Mouse (Mus musculus): ENCODE results near the gene Sacm1l. TPM values are rescaled to one million over a fixed set of nuclear protein-coding genes. Genes with fewer than 3 reads are reported as not detected.

Sacm1l gene
- polyA plus RNA-seq, 1 experiment from 2014 or later: 68.7 TPM

DNA sequence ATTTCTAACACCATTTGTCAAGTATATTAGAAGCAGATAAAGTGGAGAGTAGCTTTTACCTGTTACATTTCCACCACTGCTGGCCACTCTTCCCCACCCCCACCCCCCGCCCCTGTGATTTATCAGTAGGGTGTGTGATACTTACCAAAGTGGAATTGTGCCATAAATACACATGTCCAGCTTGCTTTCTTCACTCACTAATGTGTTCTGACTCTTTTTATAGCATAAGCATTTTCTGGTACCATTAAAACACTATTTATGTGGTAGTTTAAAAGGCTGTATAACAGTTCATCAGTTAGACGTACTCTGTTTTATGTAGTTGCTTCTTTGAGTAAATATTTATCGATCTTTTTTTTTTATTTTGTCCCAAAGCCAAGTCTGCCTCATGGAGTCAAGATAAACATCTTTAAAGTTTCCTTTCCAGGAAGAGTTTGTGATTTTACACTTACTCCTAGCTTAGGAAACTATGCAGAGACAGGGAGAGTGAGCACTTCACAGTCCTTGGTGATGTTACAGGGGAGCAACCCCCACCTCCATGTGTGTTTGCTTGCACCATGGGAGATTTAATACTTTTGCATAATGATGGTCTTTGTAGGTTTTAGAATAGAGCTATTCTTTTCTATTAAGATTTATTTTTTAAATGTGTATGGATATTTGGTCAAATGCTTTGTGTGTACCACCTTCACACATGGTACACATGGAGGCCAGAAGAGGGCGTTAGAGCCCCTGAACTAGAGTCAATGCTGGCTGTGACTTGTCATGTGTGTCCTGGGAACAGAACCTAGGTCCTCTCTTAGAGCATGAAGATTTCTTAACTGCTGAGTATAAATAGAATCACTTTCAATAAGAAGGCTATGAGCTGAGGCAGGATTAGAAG lies 23.1 kb upstream of the Sacm1l start:
- 53% methylated on average over 4 of the region's 4 CpGs for WGBS
- H3K4me3 ChIP-seq (ENCODE audit: low read length): no peak overlapping the region
- H3K9ac ChIP-seq (replicated peaks; ENCODE audit: low read length): no peak overlapping the region
- H3K27ac ChIP-seq (ENCODE audit: low read length): 0 out of 2 replicates have a peak overlapping the region, but pooled peaks have one; percentile 38
- ATAC-seq (ENCODE audit: low FRiP score, low TSS enrichment): peak; percentile 66
- no peak overlapping the region for H3K4me2 ChIP-seq (replicated peaks; ENCODE audit: low read depth, low read length)
- H3K27me3 ChIP-seq (ENCODE audit: insufficient read depth, low read length): no peaks in the 10 kb centered on the region
- H3K4me1 ChIP-seq (ENCODE audit: insufficient read depth, low read length): peaks cover 25% of the 10 kb centered on the region
- no peaks in the 10 kb centered on the region for H3K9me3 ChIP-seq (ENCODE audit: low read length)
- peaks cover 20% of the 10 kb centered on the region for H3K36me3 ChIP-seq (ENCODE audit: insufficient read depth, low read length)

GRCm38 (mm10) chr9:123507380-123507779 lies 22.2 kb upstream of the Sacm1l start:
- H3K27me3 ChIP-seq (ENCODE audit: insufficient read depth, low read length): no peaks in the 10 kb centered on the region
- peaks cover 23% of the 10 kb centered on the region for H3K36me3 ChIP-seq (ENCODE audit: insufficient read depth, low read length)
- no peak overlapping the region for H3K4me3 ChIP-seq (ENCODE audit: low read length)
- H3K9ac ChIP-seq (replicated peaks; ENCODE audit: low read length): no peak overlapping the region
- no peaks in the 10 kb centered on the region for H3K9me3 ChIP-seq (ENCODE audit: low read length)
- H3K4me2 ChIP-seq (replicated peaks; ENCODE audit: low read depth, low read length): no peak overlapping the region
- ATAC-seq (ENCODE audit: low FRiP score, low TSS enrichment): no peak
- 79% methylated on average over 2 of the region's 2 CpGs for WGBS
- peaks cover 25% of the 10 kb centered on the region for H3K4me1 ChIP-seq (ENCODE audit: insufficient read depth, low read length)
- no peak overlapping the region for H3K27ac ChIP-seq (ENCODE audit: low read length)

GRCm38 (mm10) chr9:123508986-123509385 lies 20.6 kb upstream of the Sacm1l start:
- no peak for ATAC-seq (ENCODE audit: low FRiP score, low TSS enrichment)
- no peak overlapping the region for H3K4me2 ChIP-seq (replicated peaks; ENCODE audit: low read depth, low read length)
- no peak overlapping the region for H3K4me3 ChIP-seq (ENCODE audit: low read length)
- peaks cover 22% of the 10 kb centered on the region for H3K36me3 ChIP-seq (ENCODE audit: insufficient read depth, low read length)
- 85% methylated on average over 2 of the region's 2 CpGs for WGBS
- H3K9me3 ChIP-seq (ENCODE audit: low read length): no peaks in the 10 kb centered on the region
- H3K4me1 ChIP-seq (ENCODE audit: insufficient read depth, low read length): peaks cover 25% of the 10 kb centered on the region
- no peak overlapping the region for H3K9ac ChIP-seq (replicated peaks; ENCODE audit: low read length)
- H3K27me3 ChIP-seq (ENCODE audit: insufficient read depth, low read length): no peaks in the 10 kb centered on the region
- no peak overlapping the region for H3K27ac ChIP-seq (ENCODE audit: low read length)

GRCm38 (mm10) chr9:123509638-123510604 lies 19.6 kb upstream of the Sacm1l start:
- peak; percentile 50; the same call in 1 of the 2 replicates for ATAC-seq (ENCODE audit: low FRiP score, low TSS enrichment)
- Histone ChIP-seq H3K36me3 (ENCODE audit: insufficient read depth, low read length) (peaks cover 22% of the 10 kb centered on the region), H3K4me2 (replicated peaks; ENCODE audit: low read depth, low read length) (no peak overlapping the region), H3K9ac (replicated peaks; ENCODE audit: low read length) (peak overlapping the region; percentile 3; the same call in 1 of the 2 replicates), H3K4me3 (ENCODE audit: low read length) (no peak overlapping the region), H3K27ac (ENCODE audit: low read length) (peak overlapping the region; percentile 76), H3K4me1 (ENCODE audit: insufficient read depth, low read length) (peaks cover 25% of the 10 kb centered on the region), H3K9me3 (ENCODE audit: low read length) (no peaks in the 10 kb centered on the region), H3K27me3 (ENCODE audit: insufficient read depth, low read length) (no peaks in the 10 kb centered on the region)
- 59% methylated on average over 8 of the region's 8 CpGs for WGBS

DNA sequence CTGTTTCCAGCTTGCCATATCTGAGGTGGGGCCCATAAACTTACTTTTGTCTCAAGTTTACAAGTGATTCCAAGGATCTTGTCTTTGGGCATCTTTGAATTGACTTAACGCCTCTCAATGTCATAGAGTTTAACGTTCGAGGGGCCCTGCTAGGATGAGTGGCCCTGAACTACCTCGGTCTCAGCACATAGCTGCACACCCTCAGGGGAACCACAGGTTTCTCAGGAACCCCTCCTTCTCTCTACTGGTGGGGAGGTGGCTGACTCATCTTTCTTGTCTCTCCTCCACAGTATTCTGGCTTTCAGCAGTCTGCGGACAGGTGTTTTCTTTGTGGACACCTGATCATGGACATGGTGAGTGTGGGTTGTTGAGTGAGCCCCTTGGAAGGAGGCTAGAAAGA lies 18.6 kb upstream of the Sacm1l start:
- Histone ChIP-seq H3K27me3 (ENCODE audit: insufficient read depth, low read length) (no peaks in the 10 kb centered on the region), H3K9me3 (ENCODE audit: low read length) (no peaks in the 10 kb centered on the region), H3K27ac (ENCODE audit: low read length) (peak overlapping the region; percentile 76), H3K36me3 (ENCODE audit: insufficient read depth, low read length) (peaks cover 22% of the 10 kb centered on the region), H3K4me3 (ENCODE audit: low read length) (no peak overlapping the region), H3K9ac (replicated peaks; ENCODE audit: low read length) (no peak overlapping the region), H3K4me2 (replicated peaks; ENCODE audit: low read depth, low read length) (no peak overlapping the region), H3K4me1 (ENCODE audit: insufficient read depth, low read length) (peaks cover 21% of the 10 kb centered on the region)
- WGBS: 84% methylated on average over 5 of the region's 5 CpGs
- ATAC-seq (ENCODE audit: low FRiP score, low TSS enrichment): no peak

DNA sequence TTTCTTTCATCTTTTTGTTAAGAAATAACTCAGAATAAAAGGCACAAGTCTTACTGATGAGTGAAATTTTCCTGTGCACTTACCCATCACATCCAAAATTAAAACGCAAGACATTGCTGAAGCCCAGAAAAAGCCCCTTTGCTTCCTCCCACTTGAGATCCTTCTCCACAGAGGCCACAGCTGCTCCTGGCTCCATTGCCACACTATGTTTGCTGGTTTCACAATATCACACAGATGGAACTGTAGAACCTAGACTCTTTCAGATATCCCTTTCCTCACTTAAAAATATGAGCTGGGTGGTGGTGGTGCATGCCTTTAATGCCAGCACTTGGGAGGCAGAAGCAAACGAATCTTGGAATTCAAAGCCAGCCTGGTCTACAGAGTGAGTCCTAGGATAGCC lies 17.1 kb upstream of the Sacm1l start:
- Histone ChIP-seq H3K9me3 (ENCODE audit: low read length) (no peaks in the 10 kb centered on the region), H3K4me3 (ENCODE audit: low read length) (no peak overlapping the region), H3K4me2 (replicated peaks; ENCODE audit: low read depth, low read length) (no peak overlapping the region), H3K9ac (replicated peaks; ENCODE audit: low read length) (no peak overlapping the region), H3K27me3 (ENCODE audit: insufficient read depth, low read length) (no peaks in the 10 kb centered on the region), H3K4me1 (ENCODE audit: insufficient read depth, low read length) (peaks cover 12% of the 10 kb centered on the region; the same call in 1 of the 2 replicates), H3K27ac (ENCODE audit: low read length) (no peak overlapping the region), H3K36me3 (ENCODE audit: insufficient read depth, low read length) (peaks cover 34% of the 10 kb centered on the region)
- no peak for ATAC-seq (ENCODE audit: low FRiP score, low TSS enrichment)
- 84% methylated on average over 2 of the region's 2 CpGs for WGBS

GRCm38 (mm10) chr9:123515087-123515486 lies 14.5 kb upstream of the Sacm1l start:
- Histone ChIP-seq H3K27ac (ENCODE audit: low read length) (no peak overlapping the region), H3K9ac (replicated peaks; ENCODE audit: low read length) (no peak overlapping the region), H3K9me3 (ENCODE audit: low read length) (no peaks in the 10 kb centered on the region), H3K27me3 (ENCODE audit: insufficient read depth, low read length) (no peaks in the 10 kb centered on the region), H3K4me2 (replicated peaks; ENCODE audit: low read depth, low read length) (no peak overlapping the region), H3K4me1 (ENCODE audit: insufficient read depth, low read length) (peaks cover 7% of the 10 kb centered on the region; the same call in 1 of the 2 replicates), H3K36me3 (ENCODE audit: insufficient read depth, low read length) (peaks cover 53% of the 10 kb centered on the region), H3K4me3 (ENCODE audit: low read length) (no peak overlapping the region)
- WGBS: 85% methylated on average over 2 of the region's 2 CpGs
- no peak for ATAC-seq (ENCODE audit: low FRiP score, low TSS enrichment)

- H3K27ac ChIP-seq (ENCODE audit: low read length): no peak overlapping the region
- no peaks in the 10 kb centered on the region for H3K9me3 ChIP-seq (ENCODE audit: low read length)
- peaks cover 9% of the 10 kb centered on the region for H3K4me1 ChIP-seq (ENCODE audit: insufficient read depth, low read length)
- H3K27me3 ChIP-seq (ENCODE audit: insufficient read depth, low read length): no peaks in the 10 kb centered on the region
- H3K9ac ChIP-seq (replicated peaks; ENCODE audit: low read length): no peak overlapping the region
- no peak overlapping the region for H3K4me2 ChIP-seq (replicated peaks; ENCODE audit: low read depth, low read length)
- no peak overlapping the region for H3K4me3 ChIP-seq (ENCODE audit: low read length)
- peaks cover 47% of the 10 kb centered on the region for H3K36me3 ChIP-seq (ENCODE audit: insufficient read depth, low read length)
- no peak for ATAC-seq (ENCODE audit: low FRiP score, low TSS enrichment)
- WGBS: 85% methylated on average over 7 of the region's 7 CpGs
Measured at GRCm38 (mm10) chr9:123516641-123517385, 12.7 kb upstream of the Sacm1l start.
